Mouse (Mus musculus): Measurements from ENCODE around the gene Sowahc. TPM values are rescaled to one million over a fixed set of nuclear protein-coding genes. Genes with fewer than 3 reads are reported as not detected.

Sowahc gene
- polyA plus RNA-seq, 2 experiments = 7.3 to 12.4 TPM

DNA sequence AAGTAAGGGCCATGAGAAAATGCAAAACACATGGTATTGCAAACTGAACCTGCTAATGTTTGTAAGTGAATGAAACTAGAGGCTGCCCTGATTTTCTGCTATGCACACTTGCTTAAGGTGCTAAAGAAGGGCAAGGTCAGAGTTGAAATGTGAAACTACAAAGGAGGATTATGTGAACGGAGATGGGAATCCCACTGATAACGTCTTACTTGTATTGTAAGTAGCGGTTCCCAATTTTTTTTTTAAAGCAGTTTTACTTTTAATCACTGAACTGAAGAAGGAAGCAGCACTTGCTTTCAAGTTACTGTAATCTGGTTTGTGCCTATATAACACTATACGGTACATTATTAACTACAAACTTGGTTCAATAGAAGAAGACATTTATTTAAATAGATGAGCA is 2.1 kb downstream of the Sowahc start:
- peaks cover 14% of the 10 kb centered on the region for H3K4me1 ChIP-seq (ENCODE audit: control insufficient read depth, insufficient read depth, low read length)
- 59% methylated on average over 4 of the region's 4 CpGs for WGBS
- no peak for DNase-seq (ENCODE audit: low spot score)
- ATAC-seq (ENCODE audit: low FRiP score, low read depth) = no peak
- H3K27me3 ChIP-seq (ENCODE audit: control insufficient read depth, insufficient read depth, low read length) = no peaks in the 10 kb centered on the region
- no peak overlapping the region for H3K27ac ChIP-seq (replicated peaks; ENCODE audit: low read depth, low read length)
- no peak for TF ChIP-seq POLR2A (IDR thresholded peaks at IDR 0.05; ENCODE audit: borderline replicate concordance, extremely low read depth, insufficient read depth, insufficient read length)
- peak overlapping the region; percentile 82 for H3K4me3 ChIP-seq (replicated peaks; ENCODE audit: low read length)
- H3K4me2 ChIP-seq (replicated peaks; ENCODE audit: low read depth, low read length, severe bottlenecking) = peak overlapping the region; percentile 96
- no peak overlapping the region for H3K9ac ChIP-seq (ENCODE audit: low read depth, low read length, severe bottlenecking)
- H3K36me3 ChIP-seq (ENCODE audit: control insufficient read depth, insufficient read depth, low read length) = no peaks in the 10 kb centered on the region
- H3K9me3 ChIP-seq (ENCODE audit: control insufficient read depth, low read length) = no peaks in the 10 kb centered on the region

DNA sequence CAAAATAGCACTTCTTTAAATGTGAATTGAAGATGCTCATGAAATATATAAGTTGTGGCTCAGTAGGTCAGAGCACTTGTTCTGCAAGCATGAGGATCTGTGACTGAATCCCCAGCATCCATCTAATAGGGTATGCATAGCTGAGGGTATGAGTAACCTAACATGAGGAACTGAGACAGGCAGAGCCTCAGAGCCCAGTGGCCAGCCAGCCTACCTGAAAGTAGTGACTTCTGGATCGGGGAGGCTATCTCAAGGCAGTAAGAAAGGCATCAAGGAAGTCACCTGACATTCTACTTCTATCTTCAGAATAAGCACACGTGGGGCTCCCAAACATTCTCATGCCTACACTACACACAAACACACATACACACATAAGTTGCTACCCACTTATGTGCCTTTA is 3.4 kb downstream of the Sowahc start:
- TF ChIP-seq POLR2A (IDR thresholded peaks at IDR 0.05; ENCODE audit: borderline replicate concordance, extremely low read depth, insufficient read depth, insufficient read length) = no peak
- Histone ChIP-seq H3K36me3 (ENCODE audit: control insufficient read depth, insufficient read depth, low read length) (no peaks in the 10 kb centered on the region), H3K9ac (ENCODE audit: low read depth, low read length, severe bottlenecking) (no peak overlapping the region), H3K27ac (replicated peaks; ENCODE audit: low read depth, low read length) (no peak overlapping the region), H3K4me3 (replicated peaks; ENCODE audit: low read length) (no peak overlapping the region), H3K9me3 (ENCODE audit: control insufficient read depth, low read length) (no peaks in the 10 kb centered on the region), H3K4me1 (ENCODE audit: control insufficient read depth, insufficient read depth, low read length) (peaks cover 14% of the 10 kb centered on the region), H3K27me3 (ENCODE audit: control insufficient read depth, insufficient read depth, low read length) (no peaks in the 10 kb centered on the region), H3K4me2 (replicated peaks; ENCODE audit: low read depth, low read length, severe bottlenecking) (no peak overlapping the region)
- WGBS = 97% methylated on average over 2 of the region's 2 CpGs
- no peak for ATAC-seq (ENCODE audit: low FRiP score, low read depth)
- no peak for DNase-seq (ENCODE audit: low spot score)

DNA sequence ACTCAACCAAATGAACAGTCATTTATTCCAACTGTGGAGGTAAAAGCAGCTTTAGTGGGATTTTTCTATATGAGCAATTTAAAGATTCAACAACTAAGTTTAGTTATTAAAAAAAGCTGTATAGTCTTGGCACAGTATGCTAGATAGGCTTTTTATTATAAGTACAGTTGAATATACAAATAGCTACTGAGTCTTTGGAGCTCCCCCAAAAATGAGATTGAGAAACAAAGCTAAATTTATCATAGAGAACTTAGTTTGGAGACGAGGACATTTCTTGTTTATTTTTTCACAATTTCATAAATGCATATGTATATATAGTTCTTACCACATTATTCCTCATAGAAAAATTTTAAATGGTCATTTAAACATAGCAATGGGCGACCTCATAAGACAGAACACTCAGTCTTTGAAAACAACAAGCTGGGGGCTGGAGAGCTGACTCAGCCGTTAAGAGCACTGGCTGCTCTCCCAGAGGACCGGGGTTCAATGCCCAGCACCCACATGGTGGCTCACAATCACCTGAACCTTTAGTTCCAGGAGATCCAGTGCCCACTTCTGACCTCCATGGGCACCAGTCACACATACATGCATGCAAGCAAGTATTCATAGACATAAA is 7.6 kb downstream of the Sowahc start:
- 72% methylated on average over 4 of the region's 4 CpGs for WGBS
- H3K4me3 ChIP-seq (replicated peaks; ENCODE audit: low read length) = no peak overlapping the region
- H3K27ac ChIP-seq (replicated peaks; ENCODE audit: low read depth, low read length) = no peak overlapping the region
- no peak for DNase-seq (ENCODE audit: low spot score)
- ATAC-seq (ENCODE audit: low FRiP score, low read depth) = no peak
- TF ChIP-seq POLR2A (IDR thresholded peaks at IDR 0.05; ENCODE audit: borderline replicate concordance, extremely low read depth, insufficient read depth, insufficient read length) = no peak
- no peaks in the 10 kb centered on the region for H3K36me3 ChIP-seq (ENCODE audit: control insufficient read depth, insufficient read depth, low read length)
- no peak overlapping the region for H3K9ac ChIP-seq (ENCODE audit: low read depth, low read length, severe bottlenecking)
- no peaks in the 10 kb centered on the region for H3K27me3 ChIP-seq (ENCODE audit: control insufficient read depth, insufficient read depth, low read length)
- no peak overlapping the region for H3K4me2 ChIP-seq (replicated peaks; ENCODE audit: low read depth, low read length, severe bottlenecking)
- no peaks in the 10 kb centered on the region for H3K9me3 ChIP-seq (ENCODE audit: control insufficient read depth, low read length)
- no peaks in the 10 kb centered on the region for H3K4me1 ChIP-seq (ENCODE audit: control insufficient read depth, insufficient read depth, low read length)

GRCm38 (mm10) chr10:59235227-59235626 is 13.5 kb downstream of the Sowahc start:
- H3K4me3 ChIP-seq (replicated peaks; ENCODE audit: low read length) = no peak overlapping the region
- no peaks in the 10 kb centered on the region for H3K27me3 ChIP-seq (ENCODE audit: control insufficient read depth, insufficient read depth, low read length)
- no peak overlapping the region for H3K9ac ChIP-seq (ENCODE audit: low read depth, low read length, severe bottlenecking)
- TF ChIP-seq POLR2A (IDR thresholded peaks at IDR 0.05; ENCODE audit: borderline replicate concordance, extremely low read depth, insufficient read depth, insufficient read length) = no peak
- 97% methylated on average over 2 of the region's 2 CpGs for WGBS
- no peak overlapping the region for H3K27ac ChIP-seq (replicated peaks; ENCODE audit: low read depth, low read length)
- H3K4me2 ChIP-seq (replicated peaks; ENCODE audit: low read depth, low read length, severe bottlenecking) = no peak overlapping the region
- no peaks in the 10 kb centered on the region for H3K9me3 ChIP-seq (ENCODE audit: control insufficient read depth, low read length)
- no peaks in the 10 kb centered on the region for H3K36me3 ChIP-seq (ENCODE audit: control insufficient read depth, insufficient read depth, low read length)
- ATAC-seq (ENCODE audit: low FRiP score, low read depth) (no peak), DNase-seq (ENCODE audit: low spot score) (no peak)
- H3K4me1 ChIP-seq (ENCODE audit: control insufficient read depth, insufficient read depth, low read length) = 0 out of 2 replicates have a peak, but pooled peaks cover 2% of the 10 kb centered on the region

- Histone ChIP-seq H3K4me2 (replicated peaks; ENCODE audit: low read depth, low read length, severe bottlenecking) (no peak overlapping the region), H3K27me3 (ENCODE audit: control insufficient read depth, insufficient read depth, low read length) (no peaks in the 10 kb centered on the region), H3K4me3 (replicated peaks; ENCODE audit: low read length) (no peak overlapping the region), H3K4me1 (ENCODE audit: control insufficient read depth, insufficient read depth, low read length) (0 out of 2 replicates have a peak, but pooled peaks cover 2% of the 10 kb centered on the region), H3K9ac (ENCODE audit: low read depth, low read length, severe bottlenecking) (no peak overlapping the region), H3K36me3 (ENCODE audit: control insufficient read depth, insufficient read depth, low read length) (no peaks in the 10 kb centered on the region), H3K9me3 (ENCODE audit: control insufficient read depth, low read length) (no peaks in the 10 kb centered on the region), H3K27ac (replicated peaks; ENCODE audit: low read depth, low read length) (no peak overlapping the region)
- ATAC-seq (ENCODE audit: low FRiP score, low read depth) = no peak
- 40% methylated on average over 4 of the region's 4 CpGs for WGBS
- TF ChIP-seq POLR2A (IDR thresholded peaks at IDR 0.05; ENCODE audit: borderline replicate concordance, extremely low read depth, insufficient read depth, insufficient read length) = no peak
- DNase-seq (ENCODE audit: low spot score) = no peak
Observed at GRCm38 (mm10) chr10:59235847-59236246, 14.1 kb downstream of the Sowahc start.
